Mouse (Mus musculus): Measurements from ENCODE around the gene Prlr. TPM values are rescaled to one million over a fixed set of nuclear protein-coding genes. Genes with fewer than 3 reads are reported as not detected.
A peak's percentile ranks its signal among the peaks of the same experiment; 100 is the strongest.

The Prlr gene
- polyA plus RNA-seq, 1 experiment from 2014 or later, result 0.08 TPM

- no peak within 1 kb of the TSS for H3K4me3 ChIP-seq (replicated peaks)
- no peaks in the 10 kb centered on the region for H3K36me3 ChIP-seq (replicated peaks)
- no peaks in the 10 kb centered on the region for H3K9me3 ChIP-seq (replicated peaks)
- WGBS (ENCODE audit: insufficient replicate concordance), result 72% methylated on average over 2 of the region's 2 CpGs
- no peak within 1 kb of the TSS for H3K4me2 ChIP-seq
- H3K4me1 ChIP-seq (replicated peaks), result no peaks in the 10 kb centered on the region
- H3K27me3 ChIP-seq, result no peaks in the 10 kb centered on the region
- H3K27ac ChIP-seq (replicated peaks), result no peak within 1 kb of the TSS
- no peak for ATAC-seq (ENCODE audit: insufficient read depth)
- no peak within 1 kb of the TSS for H3K9ac ChIP-seq
These were observed 148.0 kb downstream of the Prlr start, which contains the start of gene Gm21973 for GRCm38 (mm10) chr15:10325080-10325479. Gene Gm21973, plus strand, starts transcription at chr15:10325380.

GRCm38 (mm10) chr15:10330626-10331025, 153.6 kb downstream of the Prlr start:
- H3K4me3 ChIP-seq (replicated peaks), result no peak overlapping the region
- no peaks in the 10 kb centered on the region for H3K36me3 ChIP-seq (replicated peaks)
- no peaks in the 10 kb centered on the region for H3K9me3 ChIP-seq (replicated peaks)
- 52% methylated on average over 3 of the region's 3 CpGs for WGBS (ENCODE audit: insufficient replicate concordance)
- no peak overlapping the region for H3K9ac ChIP-seq
- ATAC-seq (ENCODE audit: insufficient read depth), result no peak
- no peak overlapping the region for H3K27ac ChIP-seq (replicated peaks)
- no peak overlapping the region for H3K4me2 ChIP-seq
- H3K27me3 ChIP-seq, result no peaks in the 10 kb centered on the region
- no peaks in the 10 kb centered on the region for H3K4me1 ChIP-seq (replicated peaks)

GRCm38 (mm10) chr15:10332566-10332965, 155.5 kb downstream of the Prlr start:
- no peaks in the 10 kb centered on the region for H3K27me3 ChIP-seq
- no peak overlapping the region for H3K27ac ChIP-seq (replicated peaks)
- no peaks in the 10 kb centered on the region for H3K36me3 ChIP-seq (replicated peaks)
- no peaks in the 10 kb centered on the region for H3K9me3 ChIP-seq (replicated peaks)
- H3K9ac ChIP-seq, result no peak overlapping the region
- no peak overlapping the region for H3K4me2 ChIP-seq
- ATAC-seq (ENCODE audit: insufficient read depth), result no peak
- H3K4me3 ChIP-seq (replicated peaks), result no peak overlapping the region
- WGBS (ENCODE audit: insufficient replicate concordance), result 67% methylated on average over 1 of the region's 1 CpGs
- H3K4me1 ChIP-seq (replicated peaks), result no peaks in the 10 kb centered on the region

GRCm38 (mm10) chr15:10338606-10339005, 161.6 kb downstream of the Prlr start:
- Histone ChIP-seq H3K27me3 (no peaks in the 10 kb centered on the region), H3K4me1 (replicated peaks) (no peaks in the 10 kb centered on the region), H3K9me3 (replicated peaks) (no peaks in the 10 kb centered on the region), H3K36me3 (replicated peaks) (no peaks in the 10 kb centered on the region), H3K27ac (replicated peaks) (no peak overlapping the region), H3K4me2 (no peak overlapping the region), H3K9ac (no peak overlapping the region), H3K4me3 (replicated peaks) (no peak overlapping the region)
- no peak for ATAC-seq (ENCODE audit: insufficient read depth)
- 60% methylated on average over 3 of the region's 3 CpGs for WGBS (ENCODE audit: insufficient replicate concordance)

GRCm38 (mm10) chr15:10347044-10347443, 170.0 kb downstream of the Prlr start:
- no peaks in the 10 kb centered on the region for H3K27me3 ChIP-seq
- no peak overlapping the region for H3K27ac ChIP-seq (replicated peaks)
- H3K4me1 ChIP-seq (replicated peaks), result no peaks in the 10 kb centered on the region
- no peak overlapping the region for H3K4me3 ChIP-seq (replicated peaks)
- 58% methylated on average over 6 of the region's 6 CpGs for WGBS (ENCODE audit: insufficient replicate concordance)
- no peaks in the 10 kb centered on the region for H3K36me3 ChIP-seq (replicated peaks)
- ATAC-seq (ENCODE audit: insufficient read depth), result no peak
- no peak overlapping the region for H3K9ac ChIP-seq
- H3K9me3 ChIP-seq (replicated peaks), result no peaks in the 10 kb centered on the region
- H3K4me2 ChIP-seq, result no peak overlapping the region

- Histone ChIP-seq H3K27me3 (no peaks in the 10 kb centered on the region), H3K27ac (replicated peaks) (peak within 1 kb of the TSS; percentile 54), H3K9ac (no peak within 1 kb of the TSS), H3K4me3 (replicated peaks) (peak within 1 kb of the TSS; percentile 31; the same call in 1 of the 2 replicates), H3K4me1 (replicated peaks) (no peaks in the 10 kb centered on the region), H3K9me3 (replicated peaks) (no peaks in the 10 kb centered on the region), H3K36me3 (replicated peaks) (no peaks in the 10 kb centered on the region), H3K4me2 (peak within 1 kb of the TSS; percentile 25)
- 47% methylated on average over 9 of the region's 9 CpGs for WGBS (ENCODE audit: insufficient replicate concordance)
- peak; percentile 65 for ATAC-seq (ENCODE audit: insufficient read depth)
These were observed 181.3 kb downstream of the Prlr start, which contains the start of gene Agxt2 for GRCm38 (mm10) chr15:10358039-10358948. Gene Agxt2, plus strand, starts transcription at chr15:10358532.

GRCm38 (mm10) chr15:10366331-10366730, 189.3 kb downstream of the Prlr start:
- 74% methylated on average over 2 of the region's 2 CpGs for WGBS (ENCODE audit: insufficient replicate concordance)
- ATAC-seq (ENCODE audit: insufficient read depth), result no peak
- Histone ChIP-seq H3K4me3 (replicated peaks) (no peak overlapping the region), H3K36me3 (replicated peaks) (no peaks in the 10 kb centered on the region), H3K27me3 (no peaks in the 10 kb centered on the region), H3K4me1 (replicated peaks) (no peaks in the 10 kb centered on the region), H3K9ac (no peak overlapping the region), H3K9me3 (replicated peaks) (no peaks in the 10 kb centered on the region), H3K4me2 (no peak overlapping the region), H3K27ac (replicated peaks) (no peak overlapping the region)

GRCm38 (mm10) chr15:10375404-10375803, 198.4 kb downstream of the Prlr start:
- H3K4me1 ChIP-seq (replicated peaks), result 0 out of 2 replicates have a peak, but pooled peaks cover 4% of the 10 kb centered on the region
- 44% methylated on average over 3 of the region's 3 CpGs for WGBS (ENCODE audit: insufficient replicate concordance)
- no peak overlapping the region for H3K9ac ChIP-seq
- 0 out of 2 replicates have a peak, but pooled peaks have one; percentile 34 for ATAC-seq (ENCODE audit: insufficient read depth)
- no peaks in the 10 kb centered on the region for H3K27me3 ChIP-seq
- H3K36me3 ChIP-seq (replicated peaks), result no peaks in the 10 kb centered on the region
- peak overlapping the region; percentile 1; the same call in 1 of the 2 replicates for H3K27ac ChIP-seq (replicated peaks)
- no peak overlapping the region for H3K4me2 ChIP-seq
- no peak overlapping the region for H3K4me3 ChIP-seq (replicated peaks)
- H3K9me3 ChIP-seq (replicated peaks), result no peaks in the 10 kb centered on the region

GRCm38 (mm10) chr15:10378338-10378959, 201.4 kb downstream of the Prlr start:
- Histone ChIP-seq H3K4me2 (no peak overlapping the region), H3K4me3 (replicated peaks) (no peak overlapping the region), H3K9ac (no peak overlapping the region), H3K9me3 (replicated peaks) (no peaks in the 10 kb centered on the region), H3K27ac (replicated peaks) (no peak overlapping the region), H3K36me3 (replicated peaks) (no peaks in the 10 kb centered on the region), H3K27me3 (no peaks in the 10 kb centered on the region), H3K4me1 (replicated peaks) (0 out of 2 replicates have a peak, but pooled peaks cover 4% of the 10 kb centered on the region)
- 59% methylated on average over 4 of the region's 4 CpGs for WGBS (ENCODE audit: insufficient replicate concordance)
- no peak for ATAC-seq (ENCODE audit: insufficient read depth)

GRCm38 (mm10) chr15:10379757-10380458, 202.9 kb downstream of the Prlr start:
- 54% methylated on average over 3 of the region's 3 CpGs for WGBS (ENCODE audit: insufficient replicate concordance)
- peak; percentile 57; the same call in 1 of the 2 replicates for ATAC-seq (ENCODE audit: insufficient read depth)
- Histone ChIP-seq H3K9me3 (replicated peaks) (no peaks in the 10 kb centered on the region), H3K4me2 (no peak overlapping the region), H3K4me3 (replicated peaks) (no peak overlapping the region), H3K4me1 (replicated peaks) (0 out of 2 replicates have a peak, but pooled peaks cover 4% of the 10 kb centered on the region), H3K9ac (no peak overlapping the region), H3K27ac (replicated peaks) (no peak overlapping the region), H3K27me3 (no peaks in the 10 kb centered on the region), H3K36me3 (replicated peaks) (no peaks in the 10 kb centered on the region)

GRCm38 (mm10) chr15:10387263-10387662, 210.2 kb downstream of the Prlr start:
- no peak for ATAC-seq (ENCODE audit: insufficient read depth)

More at GRCm38 (mm10) chr15:10387263-10387662, 210.2 kb downstream of the Prlr start:
- Histone ChIP-seq H3K4me2 (no peak overlapping the region), H3K9ac (no peak overlapping the region), H3K36me3 (replicated peaks) (no peaks in the 10 kb centered on the region), H3K9me3 (replicated peaks) (no peaks in the 10 kb centered on the region), H3K27ac (replicated peaks) (no peak overlapping the region), H3K27me3 (no peaks in the 10 kb centered on the region), H3K4me3 (replicated peaks) (no peak overlapping the region), H3K4me1 (replicated peaks) (no peaks in the 10 kb centered on the region)
- WGBS (ENCODE audit: insufficient replicate concordance), result 48% methylated on average over 2 of the region's 2 CpGs
